In genomic region chr13:79054481-79054880, GRCm38 (mm10) we compare ENCODE assay signal across 33 mouse cellular contexts.
"Had no signal": no experiment of that assay in that cellular context is flagged by ENCODE, and none has a peak within 500 bp of the region (broad histone marks: within the 10 kb centered on the region; RNA-seq: fewer than 3 reads in every experiment).

No protein-coding gene starts in this region.

- H3K9me3 ChIP-seq: heart, embryonic 10.5 days; heart, embryonic 12.5 days; heart, embryonic 13.5 days; heart, embryonic 15.5 days; hindbrain, embryonic 10.5 days; hindbrain, embryonic 12.5 days; hindbrain, embryonic 13.5 days; hindbrain, embryonic 15.5 days; kidney, embryonic 15.5 days had no signal

- H3K4me3 ChIP-seq: heart, embryonic 10.5 days; heart, embryonic 12.5 days; heart, embryonic 13.5 days; heart, embryonic 15.5 days; hindbrain, embryonic 10.5 days; hindbrain, embryonic 12.5 days; hindbrain, embryonic 13.5 days; hindbrain, embryonic 15.5 days; kidney, embryonic 15.5 days; layer of hippocampus, adult 2 months; left cerebral cortex, adult 2 months had no signal

- H3K9ac ChIP-seq: heart, embryonic 12.5 days; heart, embryonic 13.5 days; heart, embryonic 15.5 days; hindbrain, embryonic 12.5 days; hindbrain, embryonic 13.5 days; hindbrain, embryonic 14.5 days; hindbrain, embryonic 15.5 days; kidney, embryonic 15.5 days had no signal

- H3K36me3 ChIP-seq: heart, embryonic 10.5 days; heart, embryonic 12.5 days; heart, embryonic 13.5 days; heart, embryonic 15.5 days; hindbrain, embryonic 10.5 days; hindbrain, embryonic 12.5 days; hindbrain, embryonic 13.5 days; hindbrain, embryonic 15.5 days; kidney, embryonic 15.5 days had no signal

- H3K4me1 ChIP-seq: heart, embryonic 10.5 days; heart, embryonic 12.5 days; heart, embryonic 13.5 days; heart, embryonic 15.5 days; hindbrain, embryonic 10.5 days; hindbrain, embryonic 12.5 days; hindbrain, embryonic 13.5 days; hindbrain, embryonic 15.5 days; kidney, embryonic 15.5 days had no signal

- H3K27ac ChIP-seq: heart, embryonic 10.5 days; heart, embryonic 13.5 days; heart, embryonic 15.5 days; hindbrain, embryonic 10.5 days; hindbrain, embryonic 12.5 days; hindbrain, embryonic 13.5 days; hindbrain, embryonic 14.5 days; hindbrain, embryonic 15.5 days; hindbrain, postnatal 0 days; kidney, embryonic 15.5 days; kidney, postnatal 0 days; layer of hippocampus, adult 2 months; left cerebral cortex, adult 2 months had no signal

- H3K4me2 ChIP-seq: heart, embryonic 11.5 days; heart, embryonic 12.5 days; heart, embryonic 13.5 days; heart, embryonic 15.5 days; hindbrain, embryonic 12.5 days; hindbrain, embryonic 13.5 days; hindbrain, embryonic 14.5 days; hindbrain, embryonic 15.5 days; kidney, embryonic 15.5 days had no signal

- H3K27me3 ChIP-seq: heart, embryonic 12.5 days; heart, embryonic 13.5 days; heart, embryonic 15.5 days; hindbrain, embryonic 12.5 days; hindbrain, embryonic 13.5 days; hindbrain, embryonic 15.5 days; kidney, embryonic 15.5 days had no signal

- ATAC-seq: hindbrain, embryonic 16.5 days; hindbrain, postnatal 0 days; inflammation-experienced regulatory T-cells, adult 6 months had no signal

- DNase-seq: heart, postnatal 10 days; heart, postnatal 14 days; heart, postnatal 36 days; heart, postnatal 4 days; kidney, adult 11 months; kidney, adult 18-20 months; kidney, adult 2 months; kidney, adult 8-10 months; kidney, adult 9 months; kidney, postnatal 10 days; kidney, postnatal 14 days; kidney, postnatal 25 days; kidney, postnatal 36 days; kidney, postnatal 4 days; layer of hippocampus, adult 9-11 months; layer of hippocampus, postnatal 36 days had no signal
